Mouse (Mus musculus) adrenal gland, postnatal 14 days (tissue): ENCODE measurements around the gene Clptm1. TPM values are rescaled to one million over a fixed set of nuclear protein-coding genes. Genes with fewer than 3 reads are reported as not detected.

Experiments
- DNase-seq: peaks from one replicate; pipeline ENCODE4 v3.0.0; 2021; ENCODE audit warnings: mixed read lengths
- long read RNA-seq, 2 experiments: library from polyadenylated mRNA; stranded (forward); transcript quantifications; one replicate each; pipeline ENCODE4 v2.0.0; 2021
- total RNA-seq: library from RNA; stranded (reverse); gene quantifications from 2 replicates; pipeline ENCODE4 v1.2.3, GENCODE M21; 2021

The Clptm1 gene
- total RNA-seq = 116 and 119 TPM in 2 replicates
- long read RNA-seq, experiment 1, full-length matches to known transcripts = 340 of 418 reads
- long read RNA-seq, experiment 1, partial matches to known transcripts = 51 of 418 reads
- long read RNA-seq, experiment 1, other reads (novel, unspliced or antisense) = 27 of 418 reads
- long read RNA-seq, experiment 2, full-length matches to known transcripts = 210 of 274 reads
- long read RNA-seq, experiment 2, partial matches to known transcripts = 24 of 274 reads
- long read RNA-seq, experiment 2, other reads (novel, unspliced or antisense) = 40 of 274 reads

GRCm38 (mm10) chr7:19664955-19665841 lies at the start of gene Clptm1:
TSS of gene Clptm1 (minus strand) at chr7:19665033.
- peak; percentile 98 for DNase-seq

- DNase-seq = no peak
Observed at GRCm38 (mm10) chr7:19713598-19713997, 48.8 kb upstream of the Clptm1 start.

GRCm38 (mm10) chr7:19713196-19713595 lies 48.4 kb upstream of the Clptm1 start:
- no peak for DNase-seq

GRCm38 (mm10) chr7:19712414-19712813 lies 47.6 kb upstream of the Clptm1 start:
- DNase-seq = no peak

GRCm38 (mm10) chr7:19710650-19711049 lies 45.8 kb upstream of the Clptm1 start:
- DNase-seq = no peak

- no peak for DNase-seq
Observed at GRCm38 (mm10) chr7:19705271-19705670, 40.4 kb upstream of the Clptm1 start.

- no peak for DNase-seq
Observed at GRCm38 (mm10) chr7:19704475-19704874, 39.6 kb upstream of the Clptm1 start.

- no peak for DNase-seq
Observed at GRCm38 (mm10) chr7:19702859-19703555, 38.2 kb upstream of the Clptm1 start.

GRCm38 (mm10) chr7:19701069-19701761 lies 36.4 kb upstream of the Clptm1 start:
- peak; percentile 88 for DNase-seq

GRCm38 (mm10) chr7:19700299-19701068 lies 35.7 kb upstream of the Clptm1 start:
- DNase-seq = no peak

GRCm38 (mm10) chr7:19699827-19700148 lies 35.0 kb upstream of the Clptm1 start:
- no peak for DNase-seq

GRCm38 (mm10) chr7:19698907-19699826 lies 34.3 kb upstream of the Clptm1 start, which contains the start of gene Apoe:
TSS of gene Apoe (minus strand) at chr7:19699188.
- peak; percentile 75 for DNase-seq

- no peak for DNase-seq
Observed at GRCm38 (mm10) chr7:19697949-19698906, 33.4 kb upstream of the Clptm1 start.

GRCm38 (mm10) chr7:19696336-19696873 lies 31.6 kb upstream of the Clptm1 start:
- DNase-seq = no peak

GRCm38 (mm10) chr7:19695881-19696280 lies 31.0 kb upstream of the Clptm1 start:
- no peak for DNase-seq

- no peak for DNase-seq
Observed at GRCm38 (mm10) chr7:19695213-19695594, 30.4 kb upstream of the Clptm1 start.

GRCm38 (mm10) chr7:19694336-19695212 lies 29.7 kb upstream of the Clptm1 start:
- DNase-seq = peak; percentile 37

- peak; percentile 85 for DNase-seq
Observed at GRCm38 (mm10) chr7:19693421-19693820, 28.6 kb upstream of the Clptm1 start.
